Mouse (Mus musculus): ENCODE data around the gene Fam129a. TPM values are rescaled to one million over a fixed set of nuclear protein-coding genes. Genes with fewer than 3 reads are reported as not detected.

Fam129a gene
- polyA plus RNA-seq (2015; fragmentation: Nextera tagmentation; extraction: Ambion mirVana), result 0.70 and 1.0 TPM in 2 replicates

DNA sequence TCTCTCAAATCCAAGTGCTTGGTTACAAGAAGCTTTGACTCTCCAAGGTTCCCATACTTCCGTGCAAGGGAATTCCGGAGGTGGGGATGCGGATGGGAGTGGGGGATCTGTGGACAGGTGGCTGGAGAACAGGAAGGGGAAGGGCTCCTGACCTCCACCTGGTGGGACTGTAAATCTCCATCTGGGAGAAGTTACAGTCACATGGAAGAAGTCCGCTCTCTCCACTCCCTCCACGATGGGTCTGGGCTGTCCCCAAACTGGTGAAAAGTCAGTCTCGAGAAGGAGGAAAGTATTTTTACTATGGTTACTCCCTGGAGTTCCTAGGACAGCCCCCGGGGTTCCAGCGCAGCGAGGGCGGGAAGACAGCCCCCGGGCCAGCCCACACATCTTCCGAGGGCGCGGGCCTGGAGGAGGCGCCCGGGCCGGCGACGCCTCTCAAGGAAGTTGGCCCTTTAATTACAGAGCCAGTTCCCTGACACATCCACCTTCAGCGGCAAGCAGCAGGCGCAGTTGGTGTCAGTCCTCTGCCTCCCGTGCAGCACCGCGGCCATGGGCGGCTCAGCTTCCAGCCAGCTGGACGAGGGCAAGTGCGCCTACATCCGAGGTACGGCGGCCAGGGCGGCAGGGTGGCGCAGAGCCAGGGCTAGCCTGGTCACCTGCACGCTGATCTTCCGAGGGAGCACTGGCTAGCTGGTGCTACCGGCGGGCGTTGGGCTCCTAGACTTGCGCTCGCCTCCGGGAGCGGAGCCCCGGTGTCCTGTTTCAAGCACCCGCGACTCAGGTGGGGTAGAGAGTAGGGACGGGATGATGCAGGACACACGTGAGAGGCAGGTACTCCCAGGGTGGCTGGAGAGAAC, at the start of gene Fam129a:
Gene Fam129a (plus strand): TSS at position 206 of the 857 bp plus-strand sequence.
- WGBS, result 5% methylated on average over 45 of the region's 46 CpGs
- H3K4me2 ChIP-seq (ENCODE audit: low read length), result peak within 1 kb of the TSS; percentile 92
- peaks cover 27% of the 10 kb centered on the region for H3K27me3 ChIP-seq (ENCODE audit: control insufficient read depth, insufficient read depth, low read depth, low read length)
- ATAC-seq, result peak; percentile 56; the same call in 1 of the 2 replicates
- peaks cover 8% of the 10 kb centered on the region; the same call in 1 of the 2 replicates for H3K4me1 ChIP-seq (ENCODE audit: control insufficient read depth, insufficient read depth, low read length)
- H3K9ac ChIP-seq (ENCODE audit: low read depth, low read length), result peak within 1 kb of the TSS; percentile 59
- H3K9me3 ChIP-seq (replicated peaks; ENCODE audit: control insufficient read depth, low read length, poor library complexity, severe bottlenecking), result no peaks in the 10 kb centered on the region
- peak within 1 kb of the TSS; percentile 44 for H3K4me3 ChIP-seq (ENCODE audit: low read depth, low read length)
- no peaks in the 10 kb centered on the region for H3K36me3 ChIP-seq (ENCODE audit: control insufficient read depth, insufficient read depth, low read length)
- no peak within 1 kb of the TSS for H3K27ac ChIP-seq (ENCODE audit: low read length)

GRCm38 (mm10) chr1:151526701-151527100, 44.3 kb upstream of the Fam129a start:
- no peak overlapping the region for H3K4me3 ChIP-seq (ENCODE audit: low read depth, low read length)
- H3K9me3 ChIP-seq (replicated peaks; ENCODE audit: control insufficient read depth, low read length, poor library complexity, severe bottlenecking), result no peaks in the 10 kb centered on the region
- no peak overlapping the region for H3K9ac ChIP-seq (ENCODE audit: low read depth, low read length)
- H3K4me2 ChIP-seq (ENCODE audit: low read length), result no peak overlapping the region
- 40% methylated on average over 3 of the region's 3 CpGs for WGBS
- no peak overlapping the region for H3K27ac ChIP-seq (ENCODE audit: low read length)
- H3K4me1 ChIP-seq (ENCODE audit: control insufficient read depth, insufficient read depth, low read length), result no peaks in the 10 kb centered on the region
- H3K27me3 ChIP-seq (ENCODE audit: control insufficient read depth, insufficient read depth, low read depth, low read length), result no peaks in the 10 kb centered on the region
- H3K36me3 ChIP-seq (ENCODE audit: control insufficient read depth, insufficient read depth, low read length), result no peaks in the 10 kb centered on the region
- ATAC-seq, result no peak

DNA sequence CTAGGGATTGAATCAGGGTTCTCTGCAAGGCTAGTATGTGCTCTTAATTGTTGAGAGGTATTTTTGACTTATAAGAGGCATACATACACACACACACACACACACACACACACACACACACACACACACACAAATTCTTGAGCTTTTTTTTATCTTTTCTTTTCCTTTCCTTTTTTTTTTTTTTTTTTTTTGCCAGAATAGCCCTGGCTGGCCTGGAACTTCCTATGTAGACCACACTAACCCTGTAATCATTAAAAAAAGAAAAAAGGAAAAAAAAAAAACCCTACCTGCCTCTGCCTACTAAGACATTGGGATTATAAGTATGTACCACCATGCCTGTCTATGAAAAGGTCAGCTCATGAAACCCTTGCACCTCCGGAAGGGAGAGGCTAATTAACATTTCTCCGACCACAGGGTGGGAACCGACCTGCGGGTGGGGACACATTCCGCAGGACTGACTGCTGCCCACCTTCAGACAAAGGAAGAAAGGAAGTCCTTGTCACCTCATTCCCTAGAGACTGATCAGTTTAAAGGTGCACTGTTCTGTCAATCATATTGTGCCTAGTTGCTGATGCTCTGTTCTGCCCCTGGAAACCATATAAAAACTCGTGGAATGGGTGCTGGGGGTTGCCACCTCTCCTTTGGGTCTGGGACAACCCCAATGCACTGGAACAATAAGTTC, 27.0 kb upstream of the Fam129a start:
- no peak for ATAC-seq
- no peak overlapping the region for H3K4me3 ChIP-seq (ENCODE audit: low read depth, low read length)

GRCm38 (mm10) chr1:151544581-151544980, 26.4 kb upstream of the Fam129a start:
- no peaks in the 10 kb centered on the region for H3K27me3 ChIP-seq (ENCODE audit: control insufficient read depth, insufficient read depth, low read depth, low read length)
- ATAC-seq, result no peak

More for the DNA sequence above, 27.0 kb upstream of the Fam129a start:
- H3K36me3 ChIP-seq (ENCODE audit: control insufficient read depth, insufficient read depth, low read length), result no peaks in the 10 kb centered on the region
- H3K4me2 ChIP-seq (ENCODE audit: low read length), result no peak overlapping the region
- no peak overlapping the region for H3K27ac ChIP-seq (ENCODE audit: low read length)
- H3K9ac ChIP-seq (ENCODE audit: low read depth, low read length), result no peak overlapping the region
- no peaks in the 10 kb centered on the region for H3K4me1 ChIP-seq (ENCODE audit: control insufficient read depth, insufficient read depth, low read length)
- 86% methylated on average over 6 of the region's 6 CpGs for WGBS
- H3K27me3 ChIP-seq (ENCODE audit: control insufficient read depth, insufficient read depth, low read depth, low read length), result no peaks in the 10 kb centered on the region
- H3K9me3 ChIP-seq (replicated peaks; ENCODE audit: control insufficient read depth, low read length, poor library complexity, severe bottlenecking), result no peaks in the 10 kb centered on the region

DNA sequence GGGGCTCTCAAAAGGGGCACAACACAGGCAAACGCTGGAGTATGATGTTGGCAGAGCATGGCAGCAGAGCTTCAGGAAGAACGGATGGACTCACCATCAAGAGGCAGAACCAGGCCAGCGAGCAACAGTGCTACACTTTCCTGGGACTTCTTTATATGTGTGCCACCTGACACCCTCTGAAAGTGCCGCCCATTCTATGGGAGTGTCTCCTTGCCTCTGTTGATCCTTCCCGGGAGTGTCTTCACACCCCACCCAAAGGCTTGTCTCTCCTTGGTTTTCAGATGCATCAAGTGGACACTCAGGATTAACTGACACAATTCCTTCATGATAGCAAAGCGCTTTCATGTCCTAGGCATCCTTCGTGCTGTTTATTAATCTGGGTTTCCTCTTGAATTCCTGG, 25.4 kb upstream of the Fam129a start:
- WGBS, result 88% methylated on average over 7 of the region's 7 CpGs
- H3K27ac ChIP-seq (ENCODE audit: low read length), result no peak overlapping the region
- no peaks in the 10 kb centered on the region for H3K27me3 ChIP-seq (ENCODE audit: control insufficient read depth, insufficient read depth, low read depth, low read length)
- no peaks in the 10 kb centered on the region for H3K9me3 ChIP-seq (replicated peaks; ENCODE audit: control insufficient read depth, low read length, poor library complexity, severe bottlenecking)
- no peak overlapping the region for H3K9ac ChIP-seq (ENCODE audit: low read depth, low read length)
- H3K4me2 ChIP-seq (ENCODE audit: low read length), result no peak overlapping the region
- H3K4me1 ChIP-seq (ENCODE audit: control insufficient read depth, insufficient read depth, low read length), result no peaks in the 10 kb centered on the region
- ATAC-seq, result no peak
- H3K36me3 ChIP-seq (ENCODE audit: control insufficient read depth, insufficient read depth, low read length), result no peaks in the 10 kb centered on the region
- H3K4me3 ChIP-seq (ENCODE audit: low read depth, low read length), result no peak overlapping the region

More at GRCm38 (mm10) chr1:151544581-151544980, 26.4 kb upstream of the Fam129a start:
- H3K4me2 ChIP-seq (ENCODE audit: low read length), result no peak overlapping the region
- H3K27ac ChIP-seq (ENCODE audit: low read length), result no peak overlapping the region
- H3K9me3 ChIP-seq (replicated peaks; ENCODE audit: control insufficient read depth, low read length, poor library complexity, severe bottlenecking), result no peaks in the 10 kb centered on the region
- WGBS, result 86% methylated on average over 3 of the region's 3 CpGs
- no peak overlapping the region for H3K4me3 ChIP-seq (ENCODE audit: low read depth, low read length)
- H3K36me3 ChIP-seq (ENCODE audit: control insufficient read depth, insufficient read depth, low read length), result no peaks in the 10 kb centered on the region
- no peak overlapping the region for H3K9ac ChIP-seq (ENCODE audit: low read depth, low read length)
- H3K4me1 ChIP-seq (ENCODE audit: control insufficient read depth, insufficient read depth, low read length), result no peaks in the 10 kb centered on the region

GRCm38 (mm10) chr1:151548896-151549610, 21.9 kb upstream of the Fam129a start:
- H3K36me3 ChIP-seq (ENCODE audit: control insufficient read depth, insufficient read depth, low read length), result no peaks in the 10 kb centered on the region
- ATAC-seq, result no peak
- H3K4me1 ChIP-seq (ENCODE audit: control insufficient read depth, insufficient read depth, low read length), result no peaks in the 10 kb centered on the region
- no peaks in the 10 kb centered on the region for H3K9me3 ChIP-seq (replicated peaks; ENCODE audit: control insufficient read depth, low read length, poor library complexity, severe bottlenecking)
- H3K27ac ChIP-seq (ENCODE audit: low read length), result no peak overlapping the region
- 85% methylated on average over 8 of the region's 8 CpGs for WGBS
- H3K27me3 ChIP-seq (ENCODE audit: control insufficient read depth, insufficient read depth, low read depth, low read length), result no peaks in the 10 kb centered on the region
- H3K9ac ChIP-seq (ENCODE audit: low read depth, low read length), result no peak overlapping the region
- H3K4me3 ChIP-seq (ENCODE audit: low read depth, low read length), result no peak overlapping the region
- H3K4me2 ChIP-seq (ENCODE audit: low read length), result no peak overlapping the region

DNA sequence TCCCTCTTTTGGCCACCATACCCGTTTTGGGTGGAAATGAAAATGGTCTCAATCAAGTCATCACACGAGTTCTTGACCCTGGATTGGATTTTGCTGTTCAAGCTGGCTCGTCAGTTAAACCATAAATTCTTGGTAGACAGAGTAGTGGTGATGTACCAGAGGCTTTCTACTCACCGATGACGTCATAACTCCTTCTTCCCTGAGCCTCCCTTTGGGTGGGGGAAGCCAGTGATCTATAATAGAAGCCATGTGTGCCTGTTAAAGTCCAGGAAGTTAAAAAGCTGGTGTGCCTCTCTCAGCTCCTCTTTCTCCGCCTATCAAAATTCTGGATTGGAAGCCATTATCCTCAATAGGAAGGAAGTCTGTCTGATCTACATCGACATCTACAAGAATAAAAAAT, 21.2 kb upstream of the Fam129a start:
- Histone ChIP-seq H3K4me1 (ENCODE audit: control insufficient read depth, insufficient read depth, low read length) (no peaks in the 10 kb centered on the region), H3K9ac (ENCODE audit: low read depth, low read length) (no peak overlapping the region), H3K4me3 (ENCODE audit: low read depth, low read length) (no peak overlapping the region), H3K27ac (ENCODE audit: low read length) (no peak overlapping the region), H3K27me3 (ENCODE audit: control insufficient read depth, insufficient read depth, low read depth, low read length) (no peaks in the 10 kb centered on the region), H3K36me3 (ENCODE audit: control insufficient read depth, insufficient read depth, low read length) (no peaks in the 10 kb centered on the region), H3K9me3 (replicated peaks; ENCODE audit: control insufficient read depth, low read length, poor library complexity, severe bottlenecking) (no peaks in the 10 kb centered on the region), H3K4me2 (ENCODE audit: low read length) (no peak overlapping the region)
- ATAC-seq, result no peak
- 83% methylated on average over 7 of the region's 7 CpGs for WGBS

DNA sequence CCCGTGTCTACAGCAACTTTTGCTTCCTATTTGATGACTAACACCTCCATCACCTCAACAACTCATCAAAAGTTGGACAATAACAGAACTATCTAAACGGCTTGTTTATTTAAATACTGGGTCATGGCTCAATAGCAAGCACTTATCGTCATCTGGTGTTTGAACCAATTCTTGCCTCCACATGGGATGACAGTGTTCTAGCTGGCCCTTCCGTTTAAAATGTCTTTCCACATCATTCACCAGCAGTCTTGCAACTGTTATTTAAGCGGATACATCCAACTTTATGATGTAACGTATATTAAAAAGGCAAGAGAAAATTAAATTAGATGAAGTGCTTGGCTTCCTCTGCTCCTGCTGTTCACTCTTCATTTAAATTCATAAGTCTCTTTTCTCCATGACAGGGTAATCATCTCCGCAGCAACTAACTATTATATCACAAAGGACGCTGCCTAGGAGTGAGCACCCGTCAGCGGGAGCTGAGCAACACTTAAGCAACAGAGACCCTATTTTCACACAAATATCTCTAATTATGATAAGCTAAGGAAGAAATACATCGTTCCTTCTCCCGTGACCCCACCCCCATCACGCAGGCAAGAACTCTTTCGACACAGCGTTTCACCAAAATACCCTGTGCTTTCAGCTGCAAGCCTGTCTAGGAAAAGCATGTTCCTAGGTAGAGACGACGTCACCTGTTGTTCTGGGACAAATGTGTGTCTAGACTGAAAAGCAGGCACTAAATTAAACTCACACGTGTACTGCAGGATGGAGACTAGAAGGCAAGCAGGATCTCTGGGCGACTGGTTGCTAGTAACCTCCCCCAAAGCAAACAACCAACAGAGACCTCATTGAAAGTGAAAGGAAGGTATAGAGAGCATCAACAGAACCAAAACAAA, 20.2 kb upstream of the Fam129a start:
- no peaks in the 10 kb centered on the region for H3K27me3 ChIP-seq (ENCODE audit: control insufficient read depth, insufficient read depth, low read depth, low read length)
- H3K4me2 ChIP-seq (ENCODE audit: low read length), result peak overlapping the region; percentile 15
- H3K9me3 ChIP-seq (replicated peaks; ENCODE audit: control insufficient read depth, low read length, poor library complexity, severe bottlenecking), result no peaks in the 10 kb centered on the region
- H3K9ac ChIP-seq (ENCODE audit: low read depth, low read length), result no peak overlapping the region
- ATAC-seq, result peak; percentile 67
- H3K36me3 ChIP-seq (ENCODE audit: control insufficient read depth, insufficient read depth, low read length), result no peaks in the 10 kb centered on the region
- H3K4me1 ChIP-seq (ENCODE audit: control insufficient read depth, insufficient read depth, low read length), result no peaks in the 10 kb centered on the region
- WGBS, result 33% methylated on average over 19 of the region's 19 CpGs
- no peak overlapping the region for H3K4me3 ChIP-seq (ENCODE audit: low read depth, low read length)
- no peak overlapping the region for H3K27ac ChIP-seq (ENCODE audit: low read length)

All from midbrain, embryonic 16.5 days (tissue).